Mouse (Mus musculus): Measurements from ENCODE around the gene Spem1. TPM values are rescaled to one million over a fixed set of nuclear protein-coding genes. Genes with fewer than 3 reads are reported as not detected.

Spem1 gene
- total and polyA plus RNA-seq, 3 experiments, result not detected

DNA sequence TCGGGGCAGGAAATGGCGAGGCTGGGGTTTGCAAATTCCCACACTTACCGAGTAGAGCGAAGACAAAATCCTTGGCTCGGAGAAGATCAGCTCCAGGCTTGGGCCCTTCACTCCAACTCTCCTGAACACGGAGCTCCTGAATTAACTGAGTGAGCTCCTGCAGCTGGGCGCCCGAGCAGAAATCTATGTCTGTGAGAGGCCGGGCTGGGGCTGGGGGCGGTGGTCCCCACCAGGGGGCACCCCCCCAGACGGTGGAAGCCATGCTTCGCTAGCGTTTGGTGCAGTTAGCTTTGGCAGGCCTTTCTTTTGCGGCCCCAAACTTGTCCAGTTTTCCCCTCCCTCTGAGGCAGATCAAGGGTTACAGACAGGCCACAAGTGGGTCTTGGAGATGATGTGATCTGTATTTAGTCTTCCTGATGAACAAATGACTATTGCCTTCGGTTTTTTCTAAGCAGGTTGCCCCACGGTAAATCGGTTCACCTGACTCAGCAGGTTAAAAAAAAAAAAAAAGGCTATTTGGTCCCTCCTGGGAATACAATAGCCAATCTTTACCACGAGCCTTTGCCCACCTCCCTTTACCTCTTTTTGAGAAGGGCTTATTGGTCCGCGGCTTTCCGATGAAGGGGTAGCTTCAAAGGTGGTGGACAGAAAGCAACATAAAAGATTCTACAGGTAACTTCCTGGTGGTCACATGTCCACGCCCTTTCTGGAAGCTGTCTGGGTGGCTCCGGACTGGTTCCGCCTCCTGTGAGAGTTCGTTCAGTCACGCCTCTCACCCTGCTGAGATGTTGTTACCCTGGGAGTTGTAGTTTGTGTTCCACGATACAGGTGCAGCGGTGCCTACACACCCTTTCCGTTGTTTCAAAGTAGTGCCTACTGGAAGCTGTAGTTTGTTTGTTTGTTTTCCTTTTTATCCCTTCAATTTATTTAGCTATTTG, 16.7 kb downstream of the Spem1 start, which contains the start of gene Tmem102:
Gene Tmem102, minus strand, starts transcription at position 653 of the 938 bp plus-strand sequence.
- H3K4me2 ChIP-seq (ENCODE audit: insufficient read depth, low read depth, poor library complexity, severe bottlenecking), result no peak within 1 kb of the TSS
- DNase-seq (ENCODE audit: extremely low read depth), result no peak
- TF ChIP-seq RAD21 (IDR thresholded peaks at IDR 0.05; ENCODE audit: low read depth, low read length) (no peak), CTCF (conservative IDR thresholded peaks at IDR 0.05 in 1 of 2, IDR thresholded peaks at IDR 0.05 in 1 of 2; ENCODE audit: low read depth in 2 of 2, low read length in 2 of 2) (0 out of 4 replicates have a peak, but pooled peaks of 1 of the 2 experiments have one; percentile 4)
- no peaks in the 10 kb centered on the region for H3K79me2 ChIP-seq (replicated peaks; ENCODE audit: control insufficient read depth, extremely low read depth, insufficient read depth, poor library complexity, severe bottlenecking)
- peaks cover 22% of the 10 kb centered on the region for H3K9me3 ChIP-seq (replicated peaks; ENCODE audit: low read length)
- no peak within 1 kb of the TSS for H3K9ac ChIP-seq (ENCODE audit: insufficient read depth, low read depth)
- no peak within 1 kb of the TSS for H3K4me3 ChIP-seq (replicated peaks in 1 of 3; ENCODE audit: low read depth in 2 of 3, low read length in 2 of 3, poor library complexity in 1 of 3)
- peaks cover 5 to 29% of the 10 kb centered on the region in 2 experiments; a peak in 3 of 4 replicates for H3K4me1 ChIP-seq (ENCODE audit: control insufficient read depth in 1 of 2, insufficient read depth in 2 of 2)
- H3K27ac ChIP-seq (ENCODE audit: insufficient read depth, low read depth), result no peak within 1 kb of the TSS
- peaks cover 59% of the 10 kb centered on the region for H3K27me3 ChIP-seq (replicated peaks)
- in situ Hi-C loops (cut with MboI; ENCODE audit: low pct_ligation_motif_present, low pct_unique_long_range_greater_than_20kb, low sequenced_read_pairs) (loop anchor here (5.0 kb wide), 1 partner anchor 72 kb away; the partner anchor contains the start of gene Tmem95), dilution Hi-C loops (cut with MboI; ENCODE audit: extremely low pct_ligation_motif_present, extremely low pct_unique_long_range_greater_than_20kb, low sequenced_read_pairs) (no loop called here)
- H3K36me3 ChIP-seq (replicated peaks in 1 of 2; ENCODE audit: control insufficient read depth in 1 of 2, insufficient read depth in 1 of 2, low read length in 1 of 2), result no peaks in the 10 kb centered on the region

DNA sequence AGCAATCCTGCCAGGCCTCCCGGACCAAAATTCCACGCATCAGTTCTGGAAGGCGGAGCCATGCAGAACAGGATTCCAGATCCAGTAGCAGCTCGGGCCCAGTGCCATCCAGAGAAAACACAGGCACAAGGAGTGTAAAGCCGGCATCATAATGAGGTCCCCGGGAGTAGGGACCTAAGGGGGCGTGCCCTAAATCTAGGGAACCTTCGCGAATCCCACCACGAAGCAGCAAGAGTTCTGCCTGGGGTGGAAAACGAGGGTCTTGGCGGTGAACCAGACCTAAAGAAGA, 17.4 kb downstream of the Spem1 start:
- in situ Hi-C loops (cut with MboI; ENCODE audit: low pct_ligation_motif_present, low pct_unique_long_range_greater_than_20kb, low sequenced_read_pairs) (loop anchor here (5.0 kb wide), 1 partner anchor 73 kb away; the partner anchor contains the start of gene Tmem95), dilution Hi-C loops (cut with MboI; ENCODE audit: extremely low pct_ligation_motif_present, extremely low pct_unique_long_range_greater_than_20kb, low sequenced_read_pairs) (no loop called here)
- no peak overlapping the region for H3K27ac ChIP-seq (ENCODE audit: insufficient read depth, low read depth)
- peaks cover 55% of the 10 kb centered on the region for H3K27me3 ChIP-seq (replicated peaks)
- no peak overlapping the region for H3K4me2 ChIP-seq (ENCODE audit: insufficient read depth, low read depth, poor library complexity, severe bottlenecking)
- DNase-seq (ENCODE audit: extremely low read depth), result no peak
- no peak overlapping the region for H3K4me3 ChIP-seq (replicated peaks in 1 of 3; ENCODE audit: low read depth in 2 of 3, low read length in 2 of 3, poor library complexity in 1 of 3)
- H3K4me1 ChIP-seq (ENCODE audit: control insufficient read depth in 1 of 2, insufficient read depth in 2 of 2), result peaks cover 8 to 33% of the 10 kb centered on the region in 2 experiments; a peak in 3 of 4 replicates
- H3K9me3 ChIP-seq (replicated peaks; ENCODE audit: low read length), result peaks cover 24% of the 10 kb centered on the region
- H3K36me3 ChIP-seq (replicated peaks in 1 of 2; ENCODE audit: control insufficient read depth in 1 of 2, insufficient read depth in 1 of 2, low read length in 1 of 2), result no peaks in the 10 kb centered on the region
- H3K9ac ChIP-seq (ENCODE audit: insufficient read depth, low read depth), result no peak overlapping the region
- TF ChIP-seq ZNF384 (IDR thresholded peaks at IDR 0.05; ENCODE audit: low read depth, low read length) (no peak), KAT2A (IDR thresholded peaks at IDR 0.05; ENCODE audit: insufficient replicate concordance, low read length) (no peak), CTCF (conservative IDR thresholded peaks at IDR 0.05 in 1 of 2, IDR thresholded peaks at IDR 0.05 in 1 of 2; ENCODE audit: low read depth in 2 of 2, low read length in 2 of 2) (no peak), MAFK (IDR thresholded peaks at IDR 0.05; ENCODE audit: insufficient replicate concordance, low read length) (no peak), RAD21 (IDR thresholded peaks at IDR 0.05; ENCODE audit: low read depth, low read length) (no peak), CHD2 (IDR thresholded peaks at IDR 0.05; ENCODE audit: low read length) (no peak), E2F4 (IDR thresholded peaks at IDR 0.05; ENCODE audit: insufficient replicate concordance, low read depth, low read length) (no peak), POLR2AphosphoS2 (IDR thresholded peaks at IDR 0.05; ENCODE audit: low read depth, low read length) (no peak), PAX5 (IDR thresholded peaks at IDR 0.05; ENCODE audit: low read length) (no peak), POLR2A (IDR thresholded peaks at IDR 0.05; ENCODE audit: low read depth, low read length) (no peak), NRF1 (IDR thresholded peaks at IDR 0.05; ENCODE audit: low read depth, low read length) (no peak), GABPA (IDR thresholded peaks at IDR 0.05; ENCODE audit: insufficient replicate concordance, low read depth, low read length) (no peak), JUN (IDR thresholded peaks at IDR 0.05; ENCODE audit: insufficient read depth, low read depth, low read length) (no peak), USF2 (conservative IDR thresholded peaks at IDR 0.05; ENCODE audit: low read depth, low read length) (no peak), HCFC1 (IDR thresholded peaks at IDR 0.05; ENCODE audit: low read depth, low read length) (no peak), MYC (IDR thresholded peaks at IDR 0.05; ENCODE audit: low read depth, low read length) (no peak)
- no peaks in the 10 kb centered on the region for H3K79me2 ChIP-seq (replicated peaks; ENCODE audit: control insufficient read depth, extremely low read depth, insufficient read depth, poor library complexity, severe bottlenecking)
